Mouse (Mus musculus) hematopoietic stem cell, adult 5-6 weeks (primary cell): ENCODE data around the gene Hook1. TPM values are rescaled to one million over a fixed set of nuclear protein-coding genes. Genes with fewer than 3 reads are reported as not detected.
"Not testable (repeated sequence)": the region's sequence is repeated elsewhere in the genome, so short reads cannot be mapped to it uniquely, and the experiment has no call there.

Experiments used
- ATAC-seq, 2 experiments: fragments of 125-278 bp in 1 of 2; replicated peaks in 1 of 2; 2 replicates each; pipeline ENCODE4 v1.8.0; 2016 to 2017; ENCODE audit warnings: inconsistent platforms in 2 of 2, mild to moderate bottlenecking in 2 of 2, moderate number of reproducible peaks in 2 of 2, low read depth in 1 of 2, moderate TSS enrichment in 1 of 2; ENCODE audit not compliant: low FRiP score in 2 of 2, poor library complexity in 2 of 2, severe bottlenecking in 2 of 2, insufficient read depth in 1 of 2, low TSS enrichment in 1 of 2
- total RNA-seq: library from RNA; stranded (forward); fragments of 172-1452, 232-1000 nt; gene quantifications from 2 replicates; pipeline ENCODE4 v1.2.3, GENCODE M21; 2017

Gene Hook1
- 43.5 and 50.1 TPM in 2 replicates for total RNA-seq

DNA sequence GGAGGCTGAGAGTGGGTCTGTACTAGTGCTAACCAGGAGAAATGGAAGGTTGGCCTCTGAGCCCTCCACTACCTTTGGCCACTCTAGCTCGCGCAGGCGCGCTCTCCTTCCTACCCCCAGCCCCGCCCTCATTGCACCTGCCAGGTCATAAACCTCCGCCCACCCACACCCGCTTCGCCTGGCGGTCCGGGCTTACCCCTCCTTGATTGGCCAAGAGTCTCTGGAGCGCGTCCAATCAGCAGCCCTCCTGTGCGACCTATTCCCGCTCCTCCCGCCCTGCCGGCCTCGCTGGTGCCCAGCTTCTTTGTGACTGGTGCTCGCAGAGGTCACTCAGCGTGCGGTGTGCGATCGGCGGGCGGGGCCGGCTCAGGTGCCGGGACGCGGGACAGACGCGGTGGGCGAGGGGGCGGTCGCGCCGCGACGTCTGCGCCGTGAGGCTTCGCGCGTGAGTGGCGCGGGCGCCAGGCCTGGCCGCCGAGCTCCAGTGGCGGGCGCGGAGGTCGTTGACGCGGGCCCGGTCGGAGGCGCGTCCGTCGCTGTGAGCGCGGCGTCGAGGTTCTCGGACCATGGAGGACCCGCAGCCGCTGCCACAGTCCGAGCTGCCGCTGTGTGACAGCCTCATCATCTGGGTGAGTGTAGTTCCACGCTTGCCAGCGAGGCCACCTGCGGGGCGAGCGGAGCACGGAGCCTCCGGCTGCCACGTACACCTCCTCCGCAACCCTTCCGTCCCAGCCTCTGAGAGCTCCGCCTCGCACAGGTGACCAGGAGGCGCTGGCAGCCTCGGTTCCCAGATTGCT is at the start of gene Hook1:
TSS of gene Hook1 (plus strand) at position 313 of the 797 bp plus-strand sequence.
- ATAC-seq: peak; percentile 99 to 100

- ATAC-seq: no peak
Observed at GRCm38 (mm10) chr4:95917703-95918102, 49.3 kb upstream of the Hook1 start.

DNA sequence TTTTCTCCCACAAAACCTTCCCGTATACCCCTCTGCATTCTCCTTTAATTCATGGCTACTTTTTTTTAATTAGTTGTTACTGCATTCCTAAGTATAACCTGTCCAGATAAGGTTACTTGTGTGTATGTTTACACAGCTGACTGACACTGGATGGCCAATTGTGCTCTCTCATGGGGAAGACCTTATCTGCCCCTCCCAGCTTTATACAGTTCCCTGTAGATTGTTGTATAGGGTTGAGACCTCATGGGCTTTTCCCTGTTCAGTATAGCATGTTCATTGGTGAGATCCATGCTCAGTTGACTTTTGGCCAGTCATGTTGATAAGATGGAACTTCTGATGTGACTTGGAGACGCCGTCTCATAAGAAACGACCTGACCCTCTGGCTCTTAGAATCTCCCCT is 46.6 kb upstream of the Hook1 start:
- ATAC-seq: no peak

DNA sequence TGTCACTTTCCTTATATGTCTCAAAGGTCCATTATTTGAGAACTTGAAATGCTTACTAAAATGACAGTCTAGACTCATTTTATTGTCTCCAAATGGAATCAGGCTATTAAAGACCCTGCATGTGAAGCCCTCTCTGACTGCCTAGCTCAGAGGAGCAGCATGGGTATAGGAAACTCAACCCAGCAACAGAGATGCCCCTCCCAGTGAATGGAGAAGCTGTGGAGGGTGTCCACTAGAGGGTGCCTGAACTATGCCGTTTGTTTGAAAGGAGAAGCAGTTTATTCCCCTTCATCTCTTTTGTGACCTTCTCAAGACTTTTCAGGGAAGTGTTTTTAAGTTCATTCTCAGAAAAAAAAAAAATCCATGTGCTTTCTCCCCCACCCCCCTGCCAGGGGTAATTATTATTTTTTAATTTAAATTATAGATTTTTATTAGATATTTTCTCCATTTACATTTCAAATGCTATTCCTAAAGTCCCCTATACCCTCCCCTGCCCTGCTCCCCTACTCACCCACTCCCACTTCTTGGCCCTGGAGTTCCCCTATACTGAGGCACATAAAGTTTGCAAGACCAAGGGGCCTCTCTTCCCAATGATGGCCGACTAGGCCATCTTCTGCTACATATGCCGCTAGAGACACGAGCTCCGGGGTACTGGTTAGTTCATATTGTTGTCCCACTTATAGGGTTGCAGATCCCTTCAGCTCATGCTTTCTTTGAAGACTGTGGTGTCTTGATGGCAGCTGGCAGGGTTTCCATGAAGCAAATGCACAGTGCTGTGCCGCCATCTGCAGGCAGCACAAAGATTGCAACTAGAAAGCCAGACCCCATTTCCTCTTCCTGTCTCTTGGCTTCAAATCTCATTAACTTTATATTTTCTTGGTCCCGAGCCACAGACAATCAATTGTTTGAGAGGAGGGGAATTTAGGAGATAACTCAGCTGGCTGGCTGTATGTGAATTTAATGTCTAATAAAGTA is 42.5 kb upstream of the Hook1 start:
- ATAC-seq: peak; percentile 91 to 92

DNA sequence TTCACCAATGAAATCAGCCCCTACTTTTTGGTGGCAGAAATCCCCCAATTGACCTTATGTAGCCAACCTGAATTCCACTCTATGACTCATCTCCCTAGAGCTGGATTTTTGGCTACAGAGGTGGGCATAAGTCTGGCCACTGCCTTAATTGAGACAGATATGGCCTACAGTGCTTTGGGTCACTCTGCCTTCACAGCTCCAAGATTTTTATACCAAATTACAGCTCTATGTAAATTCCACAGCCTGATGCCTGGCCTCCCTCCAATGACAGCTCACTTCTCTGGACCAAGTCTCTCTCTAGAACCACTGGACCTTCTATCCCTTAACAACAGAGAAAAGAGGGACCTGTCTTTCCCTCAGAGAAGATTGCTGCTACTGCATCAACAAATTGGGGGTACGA is 38.2 kb upstream of the Hook1 start:
- ATAC-seq: no peak

GRCm38 (mm10) chr4:95929936-95930335 is 37.1 kb upstream of the Hook1 start:
- no peak for ATAC-seq

- no peak for ATAC-seq
Observed at GRCm38 (mm10) chr4:95931331-95931730, 35.7 kb upstream of the Hook1 start.

DNA sequence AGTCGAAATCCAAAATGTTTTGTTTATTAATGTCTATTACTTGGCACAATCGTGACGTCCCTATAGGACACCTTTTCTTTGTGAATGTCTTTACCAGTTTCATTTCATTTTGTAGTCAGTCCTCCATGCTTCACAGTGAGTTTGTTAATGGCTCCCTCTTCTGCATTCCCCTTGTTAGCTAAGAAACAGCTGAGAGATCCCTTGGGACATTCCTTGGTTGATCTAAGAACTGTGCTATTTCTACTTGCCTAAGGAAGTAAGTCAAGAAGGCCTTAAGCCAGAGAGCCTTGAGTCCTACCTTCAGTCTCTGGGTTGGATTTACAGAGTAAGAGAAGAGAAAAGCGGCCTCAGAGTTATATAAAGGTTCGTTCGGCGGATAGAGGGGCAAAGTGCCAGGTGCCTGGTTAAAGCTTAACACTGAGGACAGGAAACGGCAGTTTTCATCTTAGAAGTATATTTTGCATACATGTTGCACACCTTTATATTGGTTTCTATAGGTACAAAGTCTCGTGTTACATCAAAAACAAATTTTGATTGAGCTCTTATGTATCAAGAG is 33.2 kb upstream of the Hook1 start:
- ATAC-seq: no peak

DNA sequence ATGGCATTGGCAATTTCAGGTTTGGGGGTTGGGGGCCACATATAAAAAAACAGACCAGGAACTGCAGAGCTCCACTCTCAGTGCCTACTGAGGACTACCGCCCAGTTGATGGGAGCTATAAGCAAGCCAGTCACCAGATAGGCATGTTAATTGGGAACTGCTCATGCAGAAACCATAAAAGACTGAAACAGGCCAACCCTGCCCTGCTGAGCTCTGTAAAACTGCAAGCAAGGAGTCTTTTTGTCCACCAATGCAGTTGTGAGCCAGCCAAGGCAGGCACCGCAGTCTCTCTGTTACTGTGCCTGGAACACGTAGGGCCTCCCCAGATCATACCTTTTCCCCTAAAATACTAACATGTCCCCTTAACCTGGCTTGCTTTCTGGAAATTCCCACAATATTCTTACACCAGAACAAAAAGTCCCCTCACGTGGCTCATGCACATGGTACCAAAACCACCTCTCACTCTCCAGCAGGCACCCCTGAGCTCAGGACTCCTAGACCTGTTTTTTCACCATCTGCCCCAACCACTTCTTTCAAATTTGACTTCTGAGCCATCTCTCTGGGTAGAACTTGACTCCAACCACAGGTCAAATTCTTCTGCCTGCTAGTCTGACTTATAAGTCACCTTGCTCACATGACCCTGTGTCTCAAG is 32.5 kb upstream of the Hook1 start:
- no peak for ATAC-seq

- ATAC-seq: no peak
Observed at GRCm38 (mm10) chr4:95938701-95939100, 28.3 kb upstream of the Hook1 start.

DNA sequence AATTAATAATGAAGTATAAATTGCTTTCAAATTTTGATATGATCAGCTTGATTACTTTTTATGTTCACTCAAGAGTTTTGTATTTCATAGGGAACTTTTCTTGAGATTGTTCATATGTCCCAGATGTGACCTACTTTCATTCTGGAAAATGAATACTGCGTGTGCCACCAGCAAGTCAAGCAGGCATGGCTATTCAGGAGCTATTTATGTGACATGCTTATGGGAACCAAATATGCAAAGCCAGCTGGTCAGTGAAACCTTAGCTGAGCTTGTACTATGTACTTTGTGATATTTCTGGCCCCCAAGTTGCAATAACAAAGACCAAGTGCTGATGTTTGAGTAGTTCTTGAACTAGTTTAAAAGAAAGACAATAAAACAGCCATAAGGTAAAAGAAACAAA is 19.1 kb upstream of the Hook1 start:
- no peak for ATAC-seq

GRCm38 (mm10) chr4:95953328-95953727 is 13.7 kb upstream of the Hook1 start:
- no peak for ATAC-seq

DNA sequence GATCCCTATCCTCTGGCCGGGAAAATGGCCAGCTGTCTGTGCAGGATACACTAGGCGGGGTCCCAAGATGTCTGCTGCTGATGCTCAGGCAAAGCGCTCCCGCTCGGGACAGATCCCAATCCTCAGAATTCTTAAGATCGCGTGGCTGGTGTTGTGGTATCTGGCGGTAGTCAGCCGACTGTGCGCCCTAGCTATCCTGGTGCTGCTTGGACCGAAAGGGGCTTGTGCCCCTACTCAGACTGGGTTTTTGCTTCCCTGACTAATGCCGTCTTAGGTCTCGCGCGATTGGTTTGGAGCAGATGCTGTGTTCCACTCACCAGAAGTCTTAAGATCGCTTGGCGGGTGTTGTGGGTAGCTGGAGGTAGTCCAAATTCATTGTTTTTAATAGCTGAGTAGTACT is 15.2 kb downstream of the Hook1 start:
- not testable (repeated sequence) for ATAC-seq

GRCm38 (mm10) chr4:96016875-96017274 is 49.8 kb downstream of the Hook1 start:
- no peak for ATAC-seq

- ATAC-seq: peak in 1 of 2 experiments; percentile 25; a peak in 1 of 4 replicates
Observed at GRCm38 (mm10) chr4:96022803-96023202, 55.8 kb downstream of the Hook1 start.

- ATAC-seq: no peak
Observed at GRCm38 (mm10) chr4:96028412-96028811, 61.4 kb downstream of the Hook1 start.

GRCm38 (mm10) chr4:96060106-96060505 is 93.1 kb downstream of the Hook1 start:
- no peak for ATAC-seq
